Mouse (Mus musculus): ENCODE results near the gene Gpr143. TPM values are rescaled to one million over a fixed set of nuclear protein-coding genes. Genes with fewer than 3 reads are reported as not detected.
A peak's percentile ranks its signal among the peaks of the same experiment; 100 is the strongest.

Gene Gpr143
- polyA plus RNA-seq (2016; fragmentation: Nextera tagmentation; extraction: Ambion mirVana), result 0.24 TPM in 1 of 2 replicates, not detected in the other

DNA sequence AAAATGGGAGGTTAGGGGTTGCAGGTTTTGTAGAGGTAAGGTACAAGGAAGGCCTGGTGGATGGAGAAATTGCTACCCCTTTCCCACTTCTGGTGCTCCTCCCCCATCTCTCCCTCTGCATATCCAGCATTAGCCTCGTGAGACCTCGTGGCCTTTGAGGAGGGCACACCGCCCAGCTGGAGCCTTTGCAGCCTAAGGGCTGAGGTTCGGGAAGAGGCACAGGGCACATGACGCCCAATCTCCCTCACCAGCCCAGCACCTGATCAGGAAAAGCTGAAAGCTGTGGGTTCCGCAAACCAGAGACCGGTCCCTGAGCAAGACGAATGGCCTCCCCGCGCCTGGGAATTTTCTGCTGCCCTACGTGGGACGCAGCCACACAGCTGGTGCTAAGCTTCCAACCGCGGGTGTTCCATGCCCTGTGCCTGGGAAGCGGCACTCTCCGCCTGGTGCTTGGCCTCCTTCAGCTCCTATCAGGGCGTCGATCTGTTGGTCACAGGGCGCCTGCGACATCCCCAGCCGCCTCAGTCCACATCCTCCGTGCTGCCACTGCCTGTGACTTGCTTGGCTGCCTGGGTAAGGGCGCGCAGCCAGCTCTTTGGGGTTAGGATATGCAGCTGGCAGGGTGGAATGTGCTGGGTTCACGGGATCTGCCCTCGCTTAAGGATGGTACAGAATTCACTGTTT is at the start of gene Gpr143:
TSS of gene Gpr143 (plus strand) at position 202 of the 684 bp plus-strand sequence.
- H3K36me3 ChIP-seq, result no peaks in the 10 kb centered on the region
- peak within 1 kb of the TSS; percentile 79 for H3K4me2 ChIP-seq
- 0 out of 2 replicates have a peak, but pooled peaks cover 6% of the 10 kb centered on the region for H3K27me3 ChIP-seq (replicated peaks)
- H3K9me3 ChIP-seq (replicated peaks), result no peaks in the 10 kb centered on the region
- WGBS, result 18% methylated on average over 26 of the region's 26 CpGs
- H3K9ac ChIP-seq, result peak within 1 kb of the TSS; percentile 9
- H3K27ac ChIP-seq (ENCODE audit: poor library complexity, severe bottlenecking), result no peak within 1 kb of the TSS
- H3K4me1 ChIP-seq (replicated peaks), result no peaks in the 10 kb centered on the region
- peak within 1 kb of the TSS; percentile 40 for H3K4me3 ChIP-seq
- no peak for ATAC-seq (ENCODE audit: insufficient number of reproducible peaks, low FRiP score)

DNA sequence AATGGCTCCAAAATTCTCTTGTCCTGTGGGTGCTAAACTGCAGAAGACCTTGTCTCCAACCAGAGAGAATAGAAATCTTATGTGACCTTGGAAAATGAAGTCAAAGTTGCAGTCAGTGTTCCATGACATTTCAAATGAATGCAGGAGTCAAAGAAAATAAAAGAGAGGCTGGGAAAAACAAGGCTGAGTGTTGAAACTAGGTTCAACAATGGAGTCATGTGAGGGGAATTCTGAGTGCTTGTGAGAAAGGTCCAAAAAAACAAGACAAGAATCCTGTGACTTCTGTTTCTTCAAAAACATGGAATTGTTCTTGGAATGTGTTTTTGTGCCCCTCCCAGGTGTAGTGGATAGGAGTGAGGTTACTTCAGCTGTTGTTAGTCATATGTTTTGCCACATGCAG is 46.4 kb upstream of the Gpr143 start:
- Histone ChIP-seq H3K36me3 (no peaks in the 10 kb centered on the region), H3K9me3 (replicated peaks) (no peaks in the 10 kb centered on the region), H3K4me1 (replicated peaks) (0 out of 2 replicates have a peak, but pooled peaks cover 10% of the 10 kb centered on the region), H3K9ac (no peak overlapping the region), H3K27me3 (replicated peaks) (no peaks in the 10 kb centered on the region; the same call in 1 of the 2 replicates), H3K4me2 (no peak overlapping the region), H3K4me3 (no peak overlapping the region), H3K27ac (ENCODE audit: poor library complexity, severe bottlenecking) (no peak overlapping the region)
- no peak for ATAC-seq (ENCODE audit: insufficient number of reproducible peaks, low FRiP score)

DNA sequence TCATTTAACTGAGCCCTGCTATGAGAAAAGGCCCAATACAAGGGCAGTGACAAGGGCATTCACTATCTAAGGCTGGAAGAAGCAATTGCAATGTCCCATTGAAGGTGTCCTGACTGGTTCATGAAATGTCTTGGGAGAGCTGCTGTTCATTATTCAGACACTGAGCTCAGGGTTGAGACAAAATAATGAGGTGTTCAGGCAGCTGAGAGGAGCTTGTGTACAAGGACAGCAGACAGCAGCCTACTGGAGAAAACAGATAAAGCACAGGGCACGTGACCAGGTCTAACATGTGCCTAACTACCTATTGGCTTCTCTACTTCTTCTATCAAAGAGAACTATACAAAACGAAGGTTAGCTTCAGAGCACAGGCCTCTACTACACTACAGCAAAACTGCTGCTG is 43.5 kb upstream of the Gpr143 start:
- no peak overlapping the region for H3K4me2 ChIP-seq
- H3K9ac ChIP-seq, result no peak overlapping the region
- WGBS, result 40% methylated on average over 2 of the region's 2 CpGs
- no peak overlapping the region for H3K27ac ChIP-seq (ENCODE audit: poor library complexity, severe bottlenecking)
- no peak for ATAC-seq (ENCODE audit: insufficient number of reproducible peaks, low FRiP score)
- no peaks in the 10 kb centered on the region for H3K9me3 ChIP-seq (replicated peaks)
- no peaks in the 10 kb centered on the region for H3K36me3 ChIP-seq
- no peak overlapping the region for H3K4me3 ChIP-seq
- no peaks in the 10 kb centered on the region; the same call in 1 of the 2 replicates for H3K27me3 ChIP-seq (replicated peaks)
- H3K4me1 ChIP-seq (replicated peaks), result peaks cover 21% of the 10 kb centered on the region

DNA sequence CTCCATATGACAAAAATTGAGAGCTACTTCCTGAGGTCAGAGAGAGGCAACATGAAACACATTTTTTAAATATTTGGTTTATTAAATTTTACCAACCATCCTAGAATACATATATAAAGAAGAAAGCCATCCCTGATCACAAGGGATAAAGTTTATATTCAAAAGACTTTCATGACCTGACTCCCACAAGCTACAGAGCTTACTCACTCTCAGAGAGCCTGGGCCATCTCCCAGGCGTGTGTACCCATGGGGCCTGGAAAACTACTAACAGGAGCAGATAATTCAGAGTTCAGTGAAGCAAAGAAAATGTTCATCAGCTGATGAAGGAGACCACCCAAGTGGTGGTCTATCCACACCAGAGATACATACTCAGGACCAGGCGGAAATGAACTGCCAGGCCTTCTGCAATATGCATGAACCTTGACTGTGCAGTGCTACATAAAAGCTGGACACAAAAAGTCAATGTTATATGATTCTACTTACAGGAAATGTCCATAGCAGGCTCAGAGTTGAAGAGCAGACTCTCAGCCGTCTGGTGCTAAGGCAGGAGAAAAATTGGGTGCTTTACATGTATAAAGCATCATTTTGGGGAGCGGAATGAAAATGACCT is 42.9 kb upstream of the Gpr143 start:
- H3K36me3 ChIP-seq, result no peaks in the 10 kb centered on the region
- H3K9me3 ChIP-seq (replicated peaks), result no peaks in the 10 kb centered on the region
- 69% methylated on average over 4 of the region's 4 CpGs for WGBS
- H3K27ac ChIP-seq (ENCODE audit: poor library complexity, severe bottlenecking), result no peak overlapping the region
- no peak overlapping the region for H3K4me2 ChIP-seq
- H3K4me1 ChIP-seq (replicated peaks), result peaks cover 21% of the 10 kb centered on the region
- H3K4me3 ChIP-seq, result no peak overlapping the region
- ATAC-seq (ENCODE audit: insufficient number of reproducible peaks, low FRiP score), result no peak
- no peaks in the 10 kb centered on the region; the same call in 1 of the 2 replicates for H3K27me3 ChIP-seq (replicated peaks)
- H3K9ac ChIP-seq, result no peak overlapping the region

DNA sequence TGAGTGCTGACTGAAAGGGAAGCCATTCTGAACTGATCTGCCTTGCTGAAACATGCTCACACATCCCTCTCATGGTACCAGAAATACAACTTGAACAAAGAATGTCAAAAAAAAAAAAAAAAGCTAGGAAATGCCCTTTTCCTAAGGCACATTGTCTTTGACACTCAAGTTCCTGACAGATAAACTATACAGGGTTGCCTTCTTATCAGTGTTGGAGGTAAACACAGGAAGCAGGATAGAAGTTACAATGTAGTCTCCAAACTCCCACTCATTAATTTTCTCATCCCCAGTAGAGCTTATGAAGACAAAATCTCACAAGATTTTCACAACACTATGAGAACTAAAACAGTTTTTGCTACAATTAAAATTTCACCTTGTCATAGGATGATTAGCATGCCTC is 38.1 kb upstream of the Gpr143 start:
- Histone ChIP-seq H3K4me3 (no peak overlapping the region), H3K27me3 (replicated peaks) (no peaks in the 10 kb centered on the region; the same call in 1 of the 2 replicates), H3K27ac (ENCODE audit: poor library complexity, severe bottlenecking) (0 out of 2 replicates have a peak overlapping the region, but pooled peaks have one; percentile 33), H3K4me2 (no peak overlapping the region), H3K9ac (no peak overlapping the region), H3K9me3 (replicated peaks) (no peaks in the 10 kb centered on the region), H3K36me3 (no peaks in the 10 kb centered on the region), H3K4me1 (replicated peaks) (peaks cover 15% of the 10 kb centered on the region)
- ATAC-seq (ENCODE audit: insufficient number of reproducible peaks, low FRiP score), result 0 out of 2 replicates have a peak, but pooled peaks have one; percentile 36

DNA sequence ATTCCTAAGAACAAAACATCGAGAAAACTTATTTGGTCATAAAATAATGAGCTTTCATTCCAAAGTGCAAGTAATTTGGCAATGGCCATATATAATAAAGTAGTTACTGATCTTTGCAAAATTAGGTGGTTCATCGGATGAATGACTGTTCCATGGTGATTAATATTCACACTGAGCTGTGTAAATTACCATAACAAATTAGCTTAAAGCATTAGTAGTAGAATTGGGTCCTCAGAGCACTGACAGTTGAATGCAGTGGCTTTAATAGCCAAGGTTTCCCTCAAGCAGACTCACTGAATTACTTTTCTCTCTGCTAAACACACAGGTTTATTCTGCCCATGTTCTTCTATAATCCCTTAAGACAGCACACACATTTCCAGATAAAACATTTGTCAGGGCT is 35.8 kb upstream of the Gpr143 start:
- Histone ChIP-seq H3K36me3 (no peaks in the 10 kb centered on the region), H3K4me1 (replicated peaks) (peaks cover 7% of the 10 kb centered on the region), H3K4me2 (no peak overlapping the region), H3K9me3 (replicated peaks) (no peaks in the 10 kb centered on the region), H3K27me3 (replicated peaks) (no peaks in the 10 kb centered on the region), H3K27ac (ENCODE audit: poor library complexity, severe bottlenecking) (no peak overlapping the region), H3K9ac (no peak overlapping the region), H3K4me3 (no peak overlapping the region)
- ATAC-seq (ENCODE audit: insufficient number of reproducible peaks, low FRiP score), result no peak
- 79% methylated on average over 2 of the region's 2 CpGs for WGBS

DNA sequence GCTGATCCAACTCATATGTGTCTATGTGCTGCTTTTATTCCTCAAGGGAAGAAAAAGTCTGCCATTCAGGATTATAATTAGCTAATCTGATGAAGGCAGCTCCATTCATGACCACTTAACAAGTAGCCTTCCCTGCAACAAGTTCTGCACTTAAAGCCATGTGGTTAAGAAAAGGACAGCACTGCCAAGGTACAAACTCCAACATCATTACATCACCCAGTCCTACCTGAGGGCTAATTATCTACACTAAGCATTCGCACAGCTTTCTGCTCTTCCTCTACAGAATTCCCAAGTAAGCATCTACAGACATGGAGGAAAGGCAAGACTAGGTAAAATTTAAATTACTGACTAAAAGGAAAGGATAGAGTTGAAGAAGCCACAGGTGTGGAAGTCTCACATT is 25.9 kb upstream of the Gpr143 start:
- no peaks in the 10 kb centered on the region for H3K9me3 ChIP-seq (replicated peaks)
- no peak overlapping the region for H3K4me3 ChIP-seq
- H3K27ac ChIP-seq (ENCODE audit: poor library complexity, severe bottlenecking), result no peak overlapping the region
- no peaks in the 10 kb centered on the region for H3K4me1 ChIP-seq (replicated peaks)
- H3K36me3 ChIP-seq, result no peaks in the 10 kb centered on the region
- no peak overlapping the region for H3K4me2 ChIP-seq
- no peak overlapping the region for H3K9ac ChIP-seq
- no peaks in the 10 kb centered on the region for H3K27me3 ChIP-seq (replicated peaks)
- no peak for ATAC-seq (ENCODE audit: insufficient number of reproducible peaks, low FRiP score)
- WGBS, result 81% methylated on average over 1 of the region's 1 CpGs

DNA sequence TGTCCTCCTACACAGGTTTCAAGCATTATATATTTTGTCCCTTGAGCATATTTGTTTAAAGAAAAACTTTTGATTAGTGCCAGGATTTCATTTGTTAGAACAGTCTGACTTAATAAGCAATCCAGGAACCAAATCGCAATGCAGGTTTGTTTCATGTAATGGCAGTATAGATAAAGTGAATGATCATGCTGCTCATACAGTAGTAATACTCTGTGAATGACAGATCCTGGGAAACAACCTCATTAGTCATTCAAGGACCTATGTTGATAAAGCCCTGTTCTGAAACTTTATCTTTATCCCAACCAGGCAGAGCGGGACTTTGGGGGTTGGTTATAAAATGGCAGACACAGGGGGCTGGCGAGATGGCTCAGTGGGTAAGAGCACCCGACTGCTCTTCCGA is 25.4 kb upstream of the Gpr143 start:
- no peaks in the 10 kb centered on the region for H3K36me3 ChIP-seq
- WGBS, result 75% methylated on average over 5 of the region's 5 CpGs
- H3K27ac ChIP-seq (ENCODE audit: poor library complexity, severe bottlenecking), result no peak overlapping the region
- no peaks in the 10 kb centered on the region for H3K4me1 ChIP-seq (replicated peaks)
- no peak overlapping the region for H3K4me3 ChIP-seq
- no peaks in the 10 kb centered on the region for H3K9me3 ChIP-seq (replicated peaks)
- H3K27me3 ChIP-seq (replicated peaks), result no peaks in the 10 kb centered on the region
- no peak overlapping the region for H3K9ac ChIP-seq
- H3K4me2 ChIP-seq, result no peak overlapping the region
- ATAC-seq (ENCODE audit: insufficient number of reproducible peaks, low FRiP score), result no peak

DNA sequence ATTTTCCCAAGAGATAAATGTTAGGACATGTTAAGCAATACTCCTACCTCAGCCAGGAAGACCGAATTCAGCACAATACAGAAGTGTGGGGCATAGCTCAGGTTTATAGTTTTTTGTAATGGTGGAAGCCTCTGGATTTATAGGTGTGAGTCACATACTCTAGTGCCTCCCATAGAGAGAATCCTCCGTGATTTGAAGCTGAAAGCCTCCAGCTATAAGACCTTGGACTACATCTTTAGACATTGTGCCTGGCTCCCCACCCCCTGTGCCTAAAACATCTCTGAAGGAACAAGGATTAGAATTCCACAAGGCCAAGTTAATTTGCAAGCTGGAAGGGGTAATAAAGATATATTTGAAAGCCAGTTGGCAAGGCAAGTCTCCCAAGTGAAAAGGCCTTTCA is 19.3 kb upstream of the Gpr143 start:
- 46% methylated on average over 2 of the region's 2 CpGs for WGBS
- peaks cover 5% of the 10 kb centered on the region; the same call in 1 of the 2 replicates for H3K4me1 ChIP-seq (replicated peaks)
- H3K27ac ChIP-seq (ENCODE audit: poor library complexity, severe bottlenecking), result no peak overlapping the region
- no peak overlapping the region for H3K4me3 ChIP-seq
- H3K9ac ChIP-seq, result no peak overlapping the region
- no peak for ATAC-seq (ENCODE audit: insufficient number of reproducible peaks, low FRiP score)
- H3K36me3 ChIP-seq, result no peaks in the 10 kb centered on the region
- H3K27me3 ChIP-seq (replicated peaks), result no peaks in the 10 kb centered on the region
- H3K9me3 ChIP-seq (replicated peaks), result no peaks in the 10 kb centered on the region
- H3K4me2 ChIP-seq, result no peak overlapping the region

DNA sequence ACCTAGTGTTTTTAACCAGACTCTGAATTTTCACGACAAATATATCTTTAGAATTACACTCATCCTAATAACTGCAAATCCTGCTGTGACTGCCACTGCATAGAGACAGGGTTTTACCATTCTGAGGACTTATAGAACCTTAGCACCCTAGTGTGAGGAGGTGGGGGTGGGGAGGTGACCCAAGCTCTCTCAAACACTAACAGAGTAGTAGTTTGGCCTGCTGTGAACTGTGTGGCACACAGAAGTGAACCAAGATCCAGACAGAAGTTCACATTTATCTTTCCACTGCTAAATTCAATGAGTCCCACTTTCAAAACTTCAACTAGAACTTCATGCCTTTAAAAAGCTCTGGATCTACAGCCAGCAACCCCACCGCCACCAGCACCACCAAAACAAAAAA is 18.9 kb upstream of the Gpr143 start:
- Histone ChIP-seq H3K4me2 (no peak overlapping the region), H3K27me3 (replicated peaks) (no peaks in the 10 kb centered on the region), H3K27ac (ENCODE audit: poor library complexity, severe bottlenecking) (no peak overlapping the region), H3K36me3 (no peaks in the 10 kb centered on the region), H3K4me1 (replicated peaks) (peaks cover 5% of the 10 kb centered on the region; the same call in 1 of the 2 replicates), H3K9me3 (replicated peaks) (no peaks in the 10 kb centered on the region), H3K9ac (no peak overlapping the region), H3K4me3 (no peak overlapping the region)
- WGBS, result 68% methylated on average over 2 of the region's 2 CpGs
- ATAC-seq (ENCODE audit: insufficient number of reproducible peaks, low FRiP score), result no peak

DNA sequence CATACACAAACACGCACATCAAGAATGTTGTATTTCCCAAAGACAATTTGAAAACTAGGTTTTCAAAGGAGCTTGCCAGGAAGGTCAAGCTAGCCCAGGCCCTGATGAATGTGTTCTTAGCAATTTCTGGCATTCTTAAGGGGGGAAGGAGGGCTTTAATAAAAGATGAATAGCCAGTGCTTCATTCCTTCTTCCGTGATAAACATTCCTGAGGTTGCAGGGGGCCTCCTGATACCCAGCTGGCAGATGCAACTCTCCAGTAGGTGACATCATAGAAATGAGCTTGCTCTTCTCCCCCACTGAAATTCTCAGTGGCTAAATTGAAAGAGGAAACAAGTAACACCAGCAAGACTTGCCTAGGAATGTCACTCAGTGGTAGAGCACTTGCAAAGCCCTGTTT is 17.6 kb upstream of the Gpr143 start:
- 0 out of 2 replicates have a peak, but pooled peaks cover under 1% of the 10 kb centered on the region for H3K27me3 ChIP-seq (replicated peaks)
- H3K36me3 ChIP-seq, result no peaks in the 10 kb centered on the region
- WGBS, result 42% methylated on average over 2 of the region's 2 CpGs
- ATAC-seq (ENCODE audit: insufficient number of reproducible peaks, low FRiP score), result no peak
- H3K4me3 ChIP-seq, result no peak overlapping the region
- H3K27ac ChIP-seq (ENCODE audit: poor library complexity, severe bottlenecking), result no peak overlapping the region
- peaks cover 5% of the 10 kb centered on the region; the same call in 1 of the 2 replicates for H3K4me1 ChIP-seq (replicated peaks)
- no peak overlapping the region for H3K9ac ChIP-seq
- no peaks in the 10 kb centered on the region for H3K9me3 ChIP-seq (replicated peaks)
- no peak overlapping the region for H3K4me2 ChIP-seq

Measured in heart, embryonic 12.5 days (tissue).